Mouse (Mus musculus) lung, adult 2 months (tissue): ENCODE data around the gene Gm42742. TPM values are rescaled to one million over a fixed set of nuclear protein-coding genes. Genes with fewer than 3 reads are reported as not detected.

Source experiments
- DNase-seq: peaks from one replicate; pipeline ENCODE4 v3.0.0; 2022
- H3K4me1 ChIP-seq: fragments of 200-500 bp; 2 replicates; pipeline ENCODE4 v1.6.1; 2011; ENCODE audit warnings: low read length; ENCODE audit not compliant: control insufficient read depth, insufficient read depth
- H3K4me3 ChIP-seq: fragments of 200-500 bp; replicated peaks from 2 replicates; pipeline ENCODE3; 2011; ENCODE audit warnings: low read depth, mild to moderate bottlenecking, control low read depth, low read length; ENCODE audit errors: extremely low read depth
- CTCF ChIP-seq: fragments of 200-500 bp; IDR thresholded peaks from 2 replicates; pipeline ENCODE4 v1.5.1; 2011; ENCODE audit warnings: mild to moderate bottlenecking, low read length, control low read depth; ENCODE audit not compliant: insufficient read depth
- POLR2A ChIP-seq: fragments of 200-500 bp; IDR thresholded peaks from 2 replicates; pipeline ENCODE4 v1.6.1; 2011; ENCODE audit warnings: low read depth, mild to moderate bottlenecking, control low read depth, low read length, borderline replicate concordance; ENCODE audit errors: extremely low read depth
- WGBS: fragments of 180-500 bp; shearing (Covaris S2); methylation state at CpG from one replicate; pipeline ENCODE4 v1.1.7; 2018; 5-methylcytosine and 5-hydroxymethylcytosine counted together
- polyA plus RNA-seq: library from polyadenylated mRNA; depleted of rRNA; stranded (reverse); fragments of >200 nt; gene quantifications from 2 replicates; pipeline ENCODE4 v1.2.3, GENCODE M21; 2012

Gm42742 gene
- polyA plus RNA-seq, 1 experiment = 26.5 TPM

DNA sequence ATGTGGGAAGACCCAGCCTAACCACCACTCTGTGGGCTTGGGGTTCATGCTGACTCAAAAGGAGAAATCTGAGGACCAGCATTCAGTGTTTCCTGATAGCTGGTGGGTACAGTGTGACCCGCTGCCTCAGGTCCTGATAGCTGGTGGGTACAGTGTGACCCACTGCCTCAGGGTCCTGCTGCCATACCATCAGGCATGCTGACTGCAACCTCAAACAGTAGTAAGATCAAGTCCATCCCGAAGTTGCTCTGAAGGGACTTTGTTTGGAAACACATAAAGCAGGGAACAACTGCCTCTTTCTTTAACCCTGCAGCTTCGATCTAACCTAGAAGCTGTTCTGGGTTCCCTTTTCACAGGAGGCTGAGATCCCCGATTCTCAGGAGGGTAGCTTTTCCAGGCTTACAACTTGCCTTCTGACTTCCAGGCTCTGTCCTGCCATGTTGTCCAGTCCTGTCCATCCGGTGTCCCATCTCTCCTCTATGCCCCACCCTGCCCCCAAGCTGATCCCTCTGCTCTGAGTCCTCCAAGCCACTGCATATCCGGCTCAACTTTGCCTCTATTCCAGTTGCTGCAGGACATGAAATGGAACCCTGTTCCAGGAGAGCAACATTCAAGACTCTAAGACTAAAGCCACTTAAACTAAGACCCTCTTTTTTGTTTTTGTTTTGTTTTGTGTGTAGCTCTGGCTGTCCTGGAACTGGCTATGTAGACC is 13.4 kb downstream of the Gm42742 start:
- no peak for TF ChIP-seq POLR2A
- no peak for TF ChIP-seq CTCF
- no peak for DNase-seq
- Histone ChIP-seq H3K4me1 (peaks cover 9% of the 10 kb centered on the region), H3K4me3 (no peak overlapping the region)
- 77% methylated on average over 6 of the region's 6 CpGs for WGBS

DNA sequence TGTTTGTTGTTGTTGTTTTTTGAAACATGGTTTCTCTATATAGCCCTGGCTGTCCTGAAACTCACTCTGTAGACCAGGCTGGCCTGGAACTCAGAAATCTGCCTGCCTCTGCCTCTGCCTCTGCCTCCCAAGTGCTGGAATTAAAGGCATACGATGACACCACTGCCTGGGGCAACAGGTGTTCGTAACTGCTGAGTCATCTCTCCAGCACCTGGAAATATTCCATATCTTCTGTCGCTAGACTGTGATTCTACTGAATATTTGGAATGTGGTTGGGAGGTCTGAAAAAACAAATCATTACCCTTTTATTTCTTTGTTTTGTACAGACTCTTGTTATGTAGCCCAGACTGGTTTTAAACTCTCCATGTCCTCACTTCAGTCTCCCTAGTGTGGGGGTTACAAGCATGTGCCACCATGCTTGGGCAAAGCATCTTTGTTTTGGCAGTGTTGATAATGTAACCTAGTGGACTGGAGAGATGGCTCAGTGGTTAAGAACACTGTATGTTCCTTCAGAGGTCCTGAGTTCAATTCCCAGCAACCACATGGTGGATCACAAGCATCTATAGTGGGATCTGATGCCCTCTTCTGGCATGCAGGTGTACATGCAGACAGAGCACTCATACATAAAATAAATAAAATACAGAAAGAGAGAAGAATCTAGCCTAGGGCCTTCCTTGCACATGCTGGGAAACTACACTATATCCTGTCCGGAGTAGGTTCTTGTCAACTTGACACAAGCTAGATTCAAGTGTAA is 16.6 kb downstream of the Gm42742 start:
- no peak for DNase-seq
- TF ChIP-seq CTCF (no peak), POLR2A (no peak)
- 79% methylated on average over 4 of the region's 4 CpGs for WGBS
- Histone ChIP-seq H3K4me3 (no peak overlapping the region), H3K4me1 (peaks cover 9% of the 10 kb centered on the region)

DNA sequence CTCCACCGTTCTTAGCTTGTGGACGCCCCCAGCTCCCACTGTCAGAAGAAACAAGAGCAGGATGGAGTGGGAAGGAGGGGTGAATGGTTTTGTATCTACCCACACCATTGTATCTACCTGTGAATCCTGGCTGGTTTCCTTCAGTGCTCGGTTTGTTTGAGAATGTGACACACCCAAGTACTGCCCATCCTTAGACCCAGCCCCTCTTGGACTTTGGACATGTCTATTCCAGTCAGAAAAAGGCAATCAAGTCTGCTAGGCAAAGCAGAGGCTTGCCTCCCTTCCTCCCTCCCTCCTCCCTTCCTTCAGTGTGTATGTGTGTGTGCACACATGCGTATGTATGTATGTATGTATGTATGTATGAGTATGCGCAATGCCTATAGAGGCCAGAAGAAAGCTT is 17.3 kb downstream of the Gm42742 start:
- no peak overlapping the region for H3K4me3 ChIP-seq
- 78% methylated on average over 5 of the region's 5 CpGs for WGBS

DNA sequence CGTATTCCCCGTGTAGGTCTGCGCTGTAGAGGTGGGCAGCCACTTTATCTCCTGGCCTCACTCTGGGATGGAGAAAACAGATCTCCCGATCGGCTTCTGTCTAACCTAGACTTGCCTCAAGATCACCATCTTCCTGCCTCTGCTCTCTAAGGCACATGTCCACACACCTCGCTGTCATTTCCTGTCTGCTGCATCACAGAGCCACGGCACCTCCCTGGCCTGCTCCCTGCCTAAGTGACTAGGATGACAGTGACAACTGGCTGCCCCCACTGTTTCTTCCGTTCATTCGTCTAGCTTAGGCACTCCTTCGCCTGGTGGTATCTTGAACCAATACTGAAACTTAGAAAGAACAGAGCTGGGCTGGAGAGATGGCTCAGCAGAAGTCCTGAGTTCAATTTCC is 21.3 kb downstream of the Gm42742 start:
- WGBS = 62% methylated on average over 10 of the region's 10 CpGs

More for the DNA sequence above, 17.3 kb downstream of the Gm42742 start:
- DNase-seq = no peak
- no peak for TF ChIP-seq CTCF
- no peak for TF ChIP-seq POLR2A
- peaks cover 6% of the 10 kb centered on the region for H3K4me1 ChIP-seq

DNA sequence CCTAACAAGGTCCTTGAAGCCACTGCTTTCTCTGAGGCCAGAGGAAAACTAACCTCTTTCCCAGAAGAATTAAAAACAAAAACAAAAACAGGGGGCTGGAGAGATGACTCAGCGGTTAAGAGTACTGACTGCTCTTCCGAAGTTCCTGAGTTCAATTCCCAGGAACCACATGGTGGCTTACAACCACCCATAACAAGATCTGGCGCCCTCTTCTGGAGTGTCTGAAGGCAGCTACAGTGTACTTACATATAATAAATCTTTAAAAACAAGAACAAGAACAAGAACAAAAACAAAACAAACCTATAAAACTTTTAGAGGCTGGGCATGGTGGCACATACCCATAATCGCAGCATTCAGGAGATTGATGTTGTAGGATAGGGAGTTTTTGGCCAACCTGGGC is 24.4 kb downstream of the Gm42742 start:
- DNase-seq = no peak
- 83% methylated on average over 4 of the region's 4 CpGs for WGBS
- no peaks in the 10 kb centered on the region for H3K4me1 ChIP-seq
- no peak for TF ChIP-seq CTCF
- no peak for TF ChIP-seq POLR2A
- no peak overlapping the region for H3K4me3 ChIP-seq

More for the DNA sequence above, 21.3 kb downstream of the Gm42742 start:
- no peak overlapping the region for H3K4me3 ChIP-seq
- no peaks in the 10 kb centered on the region for H3K4me1 ChIP-seq
- TF ChIP-seq CTCF (no peak), POLR2A (no peak)
- no peak for DNase-seq

DNA sequence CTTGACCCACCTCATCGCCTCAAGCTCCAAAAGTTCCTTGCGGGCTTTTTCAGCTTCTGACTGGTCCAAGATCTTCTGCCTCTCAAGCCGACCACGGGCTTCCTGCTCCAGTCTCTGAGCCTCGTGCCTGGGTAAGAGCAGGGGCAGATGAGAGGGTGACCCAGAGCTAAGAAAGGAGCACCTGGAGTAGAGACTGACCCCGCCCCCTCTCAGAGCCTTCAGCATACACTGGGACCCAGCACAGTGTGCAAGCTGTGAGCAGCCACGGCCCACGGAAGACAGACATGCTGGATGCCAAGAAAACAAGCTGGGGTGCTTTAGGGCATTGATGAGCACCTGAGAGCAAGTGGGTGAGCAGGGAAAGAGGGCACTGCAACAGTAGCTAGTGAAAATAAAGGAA is 32.1 kb downstream of the Gm42742 start:
- Histone ChIP-seq H3K4me1 (no peaks in the 10 kb centered on the region), H3K4me3 (no peak overlapping the region)
- WGBS = 72% methylated on average over 8 of the region's 8 CpGs
- no peak for DNase-seq
- no peak for TF ChIP-seq POLR2A
- no peak for TF ChIP-seq CTCF

DNA sequence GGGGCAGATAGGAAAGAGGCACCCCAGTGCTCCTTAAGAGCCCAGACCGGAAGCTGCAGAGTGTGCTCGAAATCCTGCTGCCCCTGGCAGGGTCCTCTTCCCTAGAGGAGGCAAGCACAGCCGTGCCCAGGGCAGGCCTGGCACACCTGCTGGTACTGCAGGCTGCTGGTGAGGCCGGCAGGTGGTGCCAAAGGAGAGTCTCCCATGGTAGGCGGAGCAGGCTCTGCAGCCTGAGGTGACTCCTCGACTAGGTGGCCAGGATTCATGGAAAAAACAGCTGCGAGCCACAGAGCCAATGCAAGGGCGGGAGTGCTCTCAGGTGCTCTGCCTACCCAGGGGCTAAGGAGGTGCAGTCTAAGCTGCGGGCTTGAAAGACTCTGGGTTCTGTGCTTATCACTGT is 34.6 kb downstream of the Gm42742 start:
- WGBS = 45% methylated on average over 9 of the region's 9 CpGs
- Histone ChIP-seq H3K4me3 (no peak overlapping the region), H3K4me1 (no peaks in the 10 kb centered on the region)
- TF ChIP-seq CTCF = peak; percentile 53
- no peak for TF ChIP-seq POLR2A
- DNase-seq = peak; percentile 41

DNA sequence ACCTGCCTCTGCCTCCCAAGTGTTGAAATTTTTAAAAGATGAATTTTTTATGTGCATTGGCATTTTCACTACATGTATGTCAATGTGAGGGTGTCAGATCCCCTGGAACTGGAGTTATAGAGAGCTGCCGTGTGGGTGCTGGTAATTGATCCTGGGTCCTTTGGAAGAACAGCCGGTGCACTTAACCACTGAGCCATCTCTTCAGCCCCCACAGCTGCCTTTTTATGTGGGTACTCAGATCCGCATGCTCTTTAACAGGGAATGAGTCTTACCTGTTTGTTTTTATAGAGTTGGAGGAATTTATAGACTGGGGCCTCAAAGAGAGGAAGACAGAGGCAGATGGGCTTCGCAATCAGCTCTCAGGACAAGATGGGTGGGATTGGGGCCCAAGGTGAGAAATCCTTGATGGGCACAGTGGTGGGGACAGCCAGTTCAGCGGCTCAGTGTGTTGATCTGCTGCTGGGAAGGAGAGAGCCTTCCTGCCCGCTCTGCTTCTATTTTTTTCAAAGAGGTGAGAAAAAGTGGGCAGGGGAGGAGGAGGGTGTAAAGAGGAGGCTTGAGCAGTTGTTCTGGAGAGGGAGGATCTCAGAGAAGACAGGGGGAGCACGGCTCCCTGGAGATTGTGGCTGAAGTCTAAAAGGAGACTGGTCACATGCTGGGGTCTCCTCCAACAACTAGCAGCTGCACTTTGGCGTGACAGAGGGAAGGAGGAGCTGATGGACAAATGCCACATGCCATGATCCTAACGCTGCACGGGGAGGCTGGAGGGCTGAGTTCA is 36.0 kb downstream of the Gm42742 start:
- no peaks in the 10 kb centered on the region for H3K4me1 ChIP-seq
- H3K4me3 ChIP-seq = no peak overlapping the region
- WGBS = 48% methylated on average over 10 of the region's 10 CpGs
- TF ChIP-seq POLR2A (no peak), CTCF (no peak)
- DNase-seq = no peak

DNA sequence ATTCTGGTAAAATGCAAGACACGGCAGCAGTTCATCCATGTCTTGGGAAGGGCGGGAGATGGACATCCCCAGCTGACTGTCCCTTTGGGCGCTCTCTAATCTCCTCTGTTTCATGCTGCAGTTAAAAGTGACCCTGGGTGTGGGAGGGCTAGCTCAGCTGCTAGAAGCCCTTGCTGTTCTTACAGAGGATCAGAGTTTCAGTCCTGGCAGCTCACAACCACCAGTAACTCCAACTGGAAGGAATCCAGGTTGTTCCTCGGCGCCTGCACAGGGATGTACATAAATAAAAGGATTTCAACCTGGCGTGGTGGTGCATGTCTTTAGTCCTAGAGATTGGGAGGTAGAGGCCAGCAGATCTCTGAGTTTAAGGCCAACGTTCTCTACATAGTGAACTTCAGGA is 37.8 kb downstream of the Gm42742 start:
- TF ChIP-seq POLR2A (no peak), CTCF (no peak)
- WGBS = 64% methylated on average over 7 of the region's 7 CpGs
- no peak overlapping the region for H3K4me3 ChIP-seq
- DNase-seq = no peak
- H3K4me1 ChIP-seq = no peaks in the 10 kb centered on the region
